Mouse (Mus musculus) cerebellum, adult 2 months (tissue): ENCODE data around the gene Slc35f6. TPM values are rescaled to one million over a fixed set of nuclear protein-coding genes. Genes with fewer than 3 reads are reported as not detected.
A peak's percentile ranks its signal among the peaks of the same experiment; 100 is the strongest.

Experiments used
- DNase-seq, 2 experiments: peaks; one replicate each; pipeline ENCODE4 v3.0.0; 2021
- H3K27ac ChIP-seq: fragments of 200-500 bp; 2 replicates; pipeline ENCODE4 v1.5.1; 2012; ENCODE audit warnings: low read length, control low read depth, inconsistent platforms; ENCODE audit not compliant: insufficient read depth
- H3K27me3 ChIP-seq: fragments of 200-500 bp; 2 replicates; pipeline ENCODE4 v1.6.1; 2012; ENCODE audit warnings: inconsistent platforms, mild to moderate bottlenecking, low read length, moderate library complexity; ENCODE audit not compliant: control insufficient read depth, insufficient read depth
- H3K4me1 ChIP-seq: fragments of 200-500 bp; 2 replicates; pipeline ENCODE4 v1.6.1; 2011; ENCODE audit warnings: low read length; ENCODE audit not compliant: control insufficient read depth, insufficient read depth
- H3K4me3 ChIP-seq: fragments of 200-500 bp; replicated peaks from 2 replicates; pipeline ENCODE3; 2011; ENCODE audit warnings: mild to moderate bottlenecking, low read depth, low read length, control low read depth; ENCODE audit not compliant: insufficient read depth
- CTCF ChIP-seq: fragments of 200-500 bp; IDR thresholded peaks from 2 replicates; pipeline ENCODE4 v1.5.1; 2011; ENCODE audit warnings: low read depth, mild to moderate bottlenecking, control low read depth, low read length, moderate library complexity, borderline replicate concordance; ENCODE audit not compliant: insufficient read depth
- POLR2A ChIP-seq: fragments of 200-500 bp; IDR thresholded peaks from 2 replicates; pipeline ENCODE4 v1.6.1; 2011; ENCODE audit warnings: low read length, control low read depth, borderline replicate concordance; ENCODE audit not compliant: insufficient read depth
- WGBS: fragments of 180-500 bp; shearing (Covaris S2); methylation state at CpG from one replicate; pipeline ENCODE4 v1.1.7; 2018; 5-methylcytosine and 5-hydroxymethylcytosine counted together
- polyA plus RNA-seq: library from polyadenylated mRNA; depleted of rRNA; stranded (reverse); fragments of >200 nt; gene quantifications from 2 replicates; pipeline ENCODE4 v1.2.3, GENCODE M21; 2012

The Slc35f6 gene
- polyA plus RNA-seq, 1 experiment = 57.1 TPM

DNA sequence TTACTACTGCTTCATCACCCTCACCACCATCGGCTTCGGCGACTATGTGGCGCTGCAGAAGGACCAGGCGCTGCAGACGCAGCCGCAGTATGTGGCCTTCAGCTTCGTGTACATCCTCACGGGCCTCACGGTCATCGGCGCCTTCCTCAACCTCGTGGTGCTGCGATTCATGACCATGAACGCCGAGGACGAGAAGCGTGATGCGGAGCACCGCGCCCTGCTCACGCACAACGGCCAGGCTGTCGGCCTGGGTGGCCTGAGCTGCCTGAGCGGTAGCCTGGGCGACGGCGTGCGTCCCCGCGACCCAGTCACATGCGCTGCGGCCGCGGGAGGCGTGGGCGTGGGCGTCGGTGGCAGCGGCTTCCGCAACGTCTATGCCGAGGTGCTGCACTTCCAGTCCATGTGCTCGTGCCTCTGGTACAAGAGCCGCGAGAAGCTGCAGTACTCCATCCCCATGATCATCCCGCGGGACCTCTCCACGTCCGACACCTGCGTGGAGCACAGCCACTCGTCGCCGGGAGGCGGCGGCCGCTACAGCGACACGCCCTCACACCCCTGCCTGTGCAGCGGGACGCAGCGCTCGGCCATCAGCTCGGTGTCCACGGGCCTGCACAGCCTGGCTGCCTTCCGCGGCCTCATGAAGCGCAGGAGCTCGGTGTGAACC is 25.4 kb upstream of the Slc35f6 start:
- Histone ChIP-seq H3K27ac (no peak overlapping the region), H3K27me3 (no peaks in the 10 kb centered on the region), H3K4me3 (no peak overlapping the region), H3K4me1 (peaks cover 31% of the 10 kb centered on the region)
- DNase-seq = peak in 1 of 2 experiments; percentile 63
- 24% methylated on average over 69 of the region's 69 CpGs for WGBS
- TF ChIP-seq CTCF (no peak), POLR2A (no peak)

DNA sequence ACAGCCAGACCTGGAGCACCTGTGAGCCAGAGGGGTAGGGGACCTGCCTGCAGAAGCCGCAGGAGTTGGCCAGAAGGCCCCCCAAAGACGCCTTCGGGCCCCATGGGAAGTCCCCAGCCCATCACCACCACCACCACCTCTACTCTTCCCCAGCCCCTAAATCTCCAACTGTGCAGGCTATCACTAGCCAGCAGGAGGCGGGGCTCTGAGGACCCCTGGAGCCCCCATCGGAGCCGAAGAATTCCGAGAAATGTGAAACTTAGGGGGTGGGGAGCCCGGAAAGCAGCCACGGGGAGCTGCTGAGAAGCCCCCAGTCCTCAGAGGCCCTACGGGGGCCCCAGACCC is 24.9 kb upstream of the Slc35f6 start:
- no peak for DNase-seq
- Histone ChIP-seq H3K4me1 (peaks cover 26% of the 10 kb centered on the region), H3K4me3 (no peak overlapping the region), H3K27me3 (no peaks in the 10 kb centered on the region), H3K27ac (no peak overlapping the region)
- TF ChIP-seq POLR2A (no peak), CTCF (no peak)
- 31% methylated on average over 10 of the region's 10 CpGs for WGBS

DNA sequence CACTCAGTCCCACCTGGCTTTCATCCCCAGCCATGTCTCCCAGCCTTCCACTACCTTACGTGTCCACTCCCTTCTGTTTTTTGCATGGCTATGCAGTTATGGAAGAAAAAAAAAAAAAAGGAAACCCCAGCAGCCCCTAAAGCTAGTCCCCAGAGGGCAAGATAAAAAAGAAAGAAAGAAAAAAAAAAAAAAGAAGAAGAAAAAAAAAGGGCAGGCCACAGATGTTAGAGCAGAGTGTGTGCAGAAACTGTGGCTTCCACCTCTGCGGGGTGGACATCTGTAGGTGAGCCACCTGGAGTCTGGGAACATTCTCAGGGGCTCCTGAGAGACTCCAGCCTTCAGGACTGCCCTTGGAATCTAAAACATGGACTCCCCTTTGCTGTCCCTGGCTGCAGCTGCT is 24.4 kb upstream of the Slc35f6 start:
- no peak overlapping the region for H3K4me3 ChIP-seq
- TF ChIP-seq CTCF (no peak), POLR2A (no peak)
- H3K27ac ChIP-seq = no peak overlapping the region
- no peak for DNase-seq
- WGBS = 71% methylated on average over 2 of the region's 2 CpGs
- no peaks in the 10 kb centered on the region for H3K27me3 ChIP-seq
- H3K4me1 ChIP-seq = peaks cover 25% of the 10 kb centered on the region

DNA sequence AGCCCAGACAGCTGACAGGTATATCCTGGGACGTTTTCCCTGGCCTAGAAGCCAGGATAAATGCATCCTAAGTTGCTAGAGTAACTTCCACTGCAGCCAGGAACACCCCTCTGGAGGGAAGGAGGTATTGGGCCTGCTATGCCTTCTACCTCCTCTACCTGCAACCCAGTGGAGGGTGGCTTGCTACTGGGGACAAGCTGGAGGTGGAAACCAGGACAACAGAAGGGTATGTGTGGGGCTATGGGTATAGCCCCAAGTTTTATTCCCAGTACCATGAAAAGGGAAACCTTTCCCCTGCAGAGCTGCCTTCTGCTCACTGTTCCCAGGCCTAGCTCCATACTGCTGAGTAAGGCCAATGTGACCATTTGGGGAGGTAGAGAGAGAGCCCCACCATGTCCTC is 23.4 kb upstream of the Slc35f6 start:
- peak in 1 of 2 experiments; percentile 18 for DNase-seq
- 25% methylated on average over 1 of the region's 1 CpGs for WGBS

DNA sequence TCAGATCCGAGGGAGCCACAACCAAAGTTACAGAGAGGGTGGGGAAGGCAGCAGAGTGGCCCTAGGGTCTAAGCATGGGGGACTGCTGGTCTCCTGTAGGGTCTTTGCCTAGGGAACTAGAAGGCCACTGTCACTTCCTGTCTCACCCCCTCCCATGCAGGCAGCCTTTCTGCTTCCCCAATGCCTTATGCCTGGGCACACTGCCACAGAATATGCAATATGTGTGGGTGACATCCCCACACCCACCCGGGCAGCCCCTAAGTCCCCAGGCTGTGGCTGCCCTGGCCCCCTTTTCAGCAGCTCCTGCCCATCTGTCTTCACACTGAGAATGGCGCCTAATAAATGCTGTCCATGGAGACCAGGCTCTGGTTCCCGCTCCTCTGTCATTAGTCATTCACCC is 22.8 kb upstream of the Slc35f6 start:
- Histone ChIP-seq H3K4me3 (no peak overlapping the region), H3K27ac (no peak overlapping the region), H3K27me3 (no peaks in the 10 kb centered on the region), H3K4me1 (peaks cover 22% of the 10 kb centered on the region)
- WGBS = 50% methylated on average over 4 of the region's 4 CpGs
- peak in 1 of 2 experiments; percentile 18 for DNase-seq
- TF ChIP-seq POLR2A (no peak), CTCF (no peak)

More for the DNA sequence above, 23.4 kb upstream of the Slc35f6 start:
- H3K4me1 ChIP-seq = peaks cover 22% of the 10 kb centered on the region
- H3K27me3 ChIP-seq = no peaks in the 10 kb centered on the region
- no peak overlapping the region for H3K4me3 ChIP-seq
- H3K27ac ChIP-seq = no peak overlapping the region
- TF ChIP-seq CTCF (no peak), POLR2A (no peak)

DNA sequence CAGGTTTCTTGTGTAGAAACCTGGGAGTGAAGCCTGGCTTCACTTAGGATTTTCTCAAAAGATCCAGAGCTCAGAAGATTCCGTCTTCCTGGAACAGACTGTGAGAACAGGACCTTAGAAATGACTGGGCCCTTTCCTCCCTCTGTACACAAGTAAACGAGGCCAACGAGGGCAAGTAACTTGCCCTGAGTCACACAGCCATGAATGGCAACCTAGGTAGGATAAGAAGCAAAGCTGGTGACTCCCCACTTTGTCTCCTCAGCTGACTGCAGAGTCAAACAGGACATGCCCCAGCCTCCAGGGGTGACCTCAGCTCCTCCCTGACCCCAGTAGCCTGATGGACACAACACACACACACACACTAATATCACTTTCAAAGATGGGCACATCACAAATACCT is 22.4 kb upstream of the Slc35f6 start:
- no peak overlapping the region for H3K4me3 ChIP-seq
- H3K4me1 ChIP-seq = peaks cover 22% of the 10 kb centered on the region
- H3K27ac ChIP-seq = no peak overlapping the region
- WGBS = 74% methylated on average over 3 of the region's 3 CpGs
- no peak for DNase-seq
- no peaks in the 10 kb centered on the region for H3K27me3 ChIP-seq
- TF ChIP-seq POLR2A = no peak
- TF ChIP-seq CTCF = no peak

DNA sequence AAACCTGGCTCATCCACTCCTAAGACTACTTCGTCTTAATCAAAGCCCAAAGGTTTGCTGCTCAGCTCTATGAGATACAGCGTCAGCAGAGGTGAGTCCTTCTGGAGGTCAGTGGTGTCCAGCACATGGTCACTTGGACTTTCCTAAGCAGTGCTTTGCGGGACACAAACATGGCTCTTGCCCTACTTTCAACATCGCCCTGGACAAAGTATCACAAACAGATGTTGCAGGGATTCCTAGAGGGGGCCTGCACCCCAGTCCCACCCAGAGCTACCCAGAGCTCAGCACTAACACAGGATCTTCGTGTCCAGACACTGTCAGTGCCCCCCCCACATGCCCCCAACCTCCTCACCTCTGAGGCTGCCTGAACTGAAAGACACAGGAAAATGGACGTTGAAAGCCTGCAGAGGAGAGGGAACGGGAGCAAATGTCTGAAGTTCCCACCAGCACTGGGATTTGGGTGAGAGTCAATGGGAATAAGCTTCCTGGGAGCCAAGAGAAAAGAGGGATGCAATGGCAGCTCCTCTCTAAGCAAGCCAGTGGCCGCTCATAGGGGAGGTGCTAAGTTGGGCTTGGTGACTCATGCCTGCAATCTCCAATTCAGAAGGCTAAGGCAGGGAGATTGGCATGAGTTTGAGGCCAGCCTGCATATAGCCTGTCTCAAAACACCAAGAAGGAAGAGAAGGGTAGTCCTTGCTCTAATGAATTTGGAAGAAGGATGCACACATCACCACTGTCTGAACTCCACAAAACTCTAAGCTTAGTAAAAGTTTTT is 21.2 kb upstream of the Slc35f6 start:
- peaks cover 22% of the 10 kb centered on the region for H3K4me1 ChIP-seq
- no peak for DNase-seq
- 69% methylated on average over 8 of the region's 8 CpGs for WGBS
- no peak for TF ChIP-seq POLR2A
- no peak overlapping the region for H3K27ac ChIP-seq
- no peaks in the 10 kb centered on the region for H3K27me3 ChIP-seq
- H3K4me3 ChIP-seq = no peak overlapping the region

DNA sequence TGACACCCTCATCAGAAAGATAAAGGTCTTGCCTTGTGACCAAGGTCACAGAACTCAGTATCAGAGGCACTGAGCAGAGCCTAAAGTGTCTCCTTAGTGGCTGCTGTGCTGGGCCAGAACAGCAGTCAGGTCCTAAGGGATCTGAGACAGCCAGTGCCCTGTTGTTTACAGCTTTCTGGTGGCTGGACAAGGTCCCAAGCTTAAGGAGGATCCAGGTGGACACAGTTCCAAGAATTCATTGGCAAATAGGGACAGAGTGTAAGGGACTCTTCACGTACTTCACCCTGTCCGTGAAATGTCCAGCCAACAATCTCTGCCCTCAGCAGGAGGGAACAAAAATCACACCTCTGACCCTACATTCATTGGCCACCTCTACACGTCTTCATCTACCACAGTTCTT is 19.2 kb upstream of the Slc35f6 start:
- peaks cover 10% of the 10 kb centered on the region for H3K4me1 ChIP-seq
- no peak overlapping the region for H3K27ac ChIP-seq
- H3K4me3 ChIP-seq = no peak overlapping the region
- 34% methylated on average over 3 of the region's 3 CpGs for WGBS
- H3K27me3 ChIP-seq = no peaks in the 10 kb centered on the region
- DNase-seq = no peak
- TF ChIP-seq CTCF (no peak), POLR2A (no peak)
